Mouse (Mus musculus): Measurements from ENCODE around the gene Olfr796.

Gene Olfr796

DNA sequence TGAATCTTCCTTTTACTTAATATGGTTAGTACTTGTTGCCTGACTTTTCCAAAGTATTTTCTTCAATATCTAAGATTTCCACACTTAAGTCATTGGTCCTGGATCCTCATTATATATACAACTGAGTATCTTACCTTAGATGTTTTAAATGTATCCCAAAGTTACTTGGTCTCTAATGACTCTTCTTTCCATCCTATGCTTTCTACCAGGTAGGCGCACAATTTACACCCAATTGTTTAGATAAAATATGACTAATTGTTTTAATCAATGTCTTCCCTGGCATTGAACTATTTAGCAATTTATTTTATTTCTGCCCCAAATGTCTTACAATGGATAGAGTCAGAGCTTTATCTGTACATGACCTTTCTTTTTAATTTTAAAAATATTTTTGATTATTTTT is at the start of gene Olfr796:
Gene Olfr796, minus strand, starts transcription at position 101 of the 400 bp plus-strand sequence.
- DNase-seq, result no peak

DNA sequence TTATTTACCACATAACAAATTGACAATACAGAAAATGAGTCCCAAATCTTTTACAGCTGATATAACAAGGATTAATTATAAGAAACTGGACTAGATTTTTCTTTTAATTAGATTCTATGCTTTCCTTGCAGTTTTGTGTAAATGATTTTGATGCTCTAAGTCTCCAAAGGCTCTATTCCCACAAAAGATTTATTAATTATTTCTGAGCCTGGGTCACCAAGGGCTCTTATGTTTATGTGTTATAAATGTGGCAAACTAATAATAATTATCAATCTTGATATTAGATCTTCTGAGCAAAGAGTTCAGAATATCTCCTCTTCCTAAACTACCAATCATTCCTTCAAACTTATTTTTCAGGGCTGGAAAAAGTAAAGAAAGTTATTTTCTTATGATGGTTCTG is 45.0 kb upstream of the Olfr796 start, which contains the start of gene Olfr800:
Gene Olfr800, plus strand, starts transcription at position 301 of the 400 bp plus-strand sequence.
- DNase-seq, result no peak

DNA sequence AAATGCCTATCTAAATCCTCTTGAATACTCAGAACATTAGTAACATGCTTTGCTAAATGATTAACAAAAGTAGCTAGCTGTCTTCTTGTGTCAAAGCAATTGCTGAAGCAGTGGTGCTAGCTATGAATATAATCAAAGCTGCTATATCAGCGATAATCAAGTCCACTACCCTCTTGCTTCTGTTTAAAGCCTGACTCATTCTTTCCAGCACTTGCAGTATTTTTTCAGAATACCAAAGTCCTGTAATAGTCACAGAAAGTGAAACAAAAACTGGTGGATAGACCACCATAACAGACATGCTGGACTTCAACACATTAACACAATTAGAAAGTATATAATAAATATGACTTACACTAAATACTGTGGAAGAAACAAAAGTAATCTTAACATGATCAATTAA is 39.4 kb upstream of the Olfr796 start:
- DNase-seq, result no peak

DNA sequence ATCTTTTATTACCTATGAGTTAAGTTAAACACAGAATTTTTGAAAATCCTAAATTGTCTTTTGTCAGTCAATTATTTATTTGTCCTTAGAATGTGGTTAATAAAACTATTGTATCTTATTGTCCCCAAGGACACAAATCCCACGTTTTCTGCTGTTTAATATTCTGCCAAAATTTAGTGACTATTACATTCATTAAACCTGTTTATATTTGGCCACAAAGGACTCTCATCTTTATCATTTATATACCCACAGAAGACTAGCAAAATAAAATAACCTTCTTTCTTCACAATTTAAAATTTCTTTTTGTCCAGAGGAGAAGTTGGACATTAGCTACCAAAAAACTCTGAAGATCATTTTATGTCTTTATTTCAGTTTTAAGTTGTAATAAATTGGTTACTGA is 24.8 kb upstream of the Olfr796 start, which contains the start of gene Olfr799:
Gene Olfr799, plus strand, starts transcription at position 301 of the 400 bp plus-strand sequence.
- DNase-seq, result no peak

DNA sequence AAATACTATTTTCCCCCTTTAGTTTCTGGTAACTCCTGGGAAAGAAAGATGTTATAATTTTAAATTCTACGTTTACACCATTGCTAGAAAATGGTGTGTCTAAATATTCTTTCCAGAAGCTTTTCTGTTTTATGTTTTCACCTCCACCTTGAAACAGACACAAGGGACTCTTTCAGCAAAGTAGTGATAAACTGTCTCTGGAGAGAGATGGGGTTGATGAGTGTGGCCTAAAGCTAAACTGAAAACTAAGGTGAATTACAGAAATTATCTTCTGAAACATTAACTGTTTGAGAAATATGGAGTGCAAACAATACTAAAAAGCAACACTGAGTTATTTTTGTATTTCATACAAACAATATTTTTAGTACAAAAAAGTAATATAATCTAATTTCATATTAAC is 15.5 kb upstream of the Olfr796 start, which contains the start of gene Olfr798:
Gene Olfr798, minus strand, starts transcription at position 101 of the 400 bp plus-strand sequence.
- no peak for DNase-seq

DNA sequence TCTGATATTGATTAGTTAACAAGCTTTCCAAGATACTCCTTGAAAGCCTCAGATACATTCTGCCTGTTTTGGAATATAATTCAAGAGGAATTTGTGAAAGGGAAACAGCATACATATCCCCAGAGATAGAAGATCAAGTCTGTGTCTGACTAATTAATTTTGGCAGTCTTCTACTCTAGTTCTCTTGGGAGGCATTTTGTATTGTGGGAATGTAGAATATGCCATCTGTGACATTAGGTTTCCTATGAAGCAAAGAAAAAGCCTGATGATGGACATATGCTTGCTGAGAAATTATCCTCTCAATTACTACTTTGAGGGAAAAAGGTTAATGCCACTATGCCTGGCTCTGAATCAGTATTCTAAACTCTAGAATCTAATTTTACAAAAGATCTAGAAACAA is 10.9 kb upstream of the Olfr796 start:
- DNase-seq, result no peak

DNA sequence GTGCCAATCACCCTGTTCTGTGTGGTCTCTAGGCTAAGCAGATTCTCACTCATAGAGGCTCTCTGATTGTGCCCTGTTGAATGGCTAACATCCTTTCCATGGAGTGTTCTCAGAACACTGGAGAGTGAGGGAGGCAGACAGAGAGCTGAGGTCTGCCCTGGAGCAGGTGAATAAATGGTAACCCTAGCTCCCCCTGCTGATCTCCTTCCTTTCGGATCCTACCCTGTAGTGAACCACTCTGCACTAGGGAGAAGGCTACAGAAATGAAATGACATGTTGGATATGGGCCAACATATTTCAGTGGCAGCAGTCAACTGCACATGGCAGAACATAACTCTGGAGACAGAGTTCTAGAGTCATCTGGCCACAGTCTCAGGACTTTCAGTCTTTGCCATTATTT is 9.4 kb upstream of the Olfr796 start:
- no peak for DNase-seq

DNA sequence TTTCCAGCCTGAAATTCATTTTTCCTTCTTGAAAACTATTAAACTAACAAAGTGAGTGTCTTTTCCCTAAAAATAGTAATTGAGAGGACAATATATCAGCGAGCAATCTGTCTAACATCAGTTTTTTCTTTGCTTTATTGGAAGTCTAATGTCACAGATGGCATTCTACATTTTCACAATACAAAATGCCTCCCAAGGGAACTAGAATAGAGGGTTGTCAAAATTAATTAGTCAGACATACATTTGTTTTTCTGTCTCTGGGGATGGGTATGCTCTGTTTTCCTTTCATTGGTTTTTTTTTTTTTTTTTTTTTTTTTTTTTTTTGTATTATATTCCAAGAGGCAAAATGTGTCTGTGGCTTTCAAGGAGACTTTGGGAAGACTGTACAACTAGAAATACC is 35.3 kb downstream of the Olfr796 start:
- no peak for DNase-seq

DNA sequence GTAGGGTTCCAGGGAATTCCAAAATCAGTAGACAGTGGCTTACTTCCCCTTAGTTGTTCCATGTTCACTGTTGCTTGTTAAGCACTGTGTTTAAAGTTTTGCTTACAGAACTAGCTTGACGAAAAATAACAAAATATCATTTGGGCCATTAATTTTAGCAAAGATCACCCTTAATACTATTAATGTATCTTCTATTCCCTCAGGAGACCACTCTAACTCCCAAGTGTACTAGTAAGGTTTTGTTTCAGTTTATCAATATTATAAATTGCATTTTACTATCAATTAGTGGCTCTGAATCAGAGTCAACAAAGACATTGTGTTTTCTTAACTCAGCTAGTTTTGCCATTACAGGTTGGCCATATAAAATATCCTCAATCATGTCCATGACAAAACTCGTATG is 45.0 kb downstream of the Olfr796 start, which contains the start of gene Olfr794:
Gene Olfr794, plus strand, starts transcription at position 301 of the 400 bp plus-strand sequence.
- DNase-seq, result no peak
